Mouse (Mus musculus): ENCODE data around the gene Asb17. TPM values are rescaled to one million over a fixed set of nuclear protein-coding genes. Genes with fewer than 3 reads are reported as not detected.

Asb17 gene
- polyA plus RNA-seq, 1 experiment, result not detected

GRCm38 (mm10) chr3:153867149-153868136 is 23.4 kb downstream of the Asb17 start:
- DNase-seq (ENCODE audit: low read depth, low spot score), result no peak
- 55% methylated on average over 14 of the region's 14 CpGs for WGBS

GRCm38 (mm10) chr3:153871396-153871795 is 27.4 kb downstream of the Asb17 start:
- 83% methylated on average over 5 of the region's 5 CpGs for WGBS
- DNase-seq (ENCODE audit: low read depth, low spot score), result no peak

- no peak for DNase-seq (ENCODE audit: low read depth, low spot score)
Observed at GRCm38 (mm10) chr3:153886296-153886695, 42.3 kb downstream of the Asb17 start.

GRCm38 (mm10) chr3:153888141-153888540 is 44.1 kb downstream of the Asb17 start:
- no peak for DNase-seq (ENCODE audit: low read depth, low spot score)
- WGBS, result 69% methylated on average over 6 of the region's 6 CpGs

GRCm38 (mm10) chr3:153889188-153889781 is 45.3 kb downstream of the Asb17 start:
- 67% methylated on average over 8 of the region's 8 CpGs for WGBS
- no peak for DNase-seq (ENCODE audit: low read depth, low spot score)

GRCm38 (mm10) chr3:153895454-153895853 is 51.4 kb downstream of the Asb17 start:
- WGBS, result 83% methylated on average over 3 of the region's 3 CpGs
- DNase-seq (ENCODE audit: low read depth, low spot score), result no peak

GRCm38 (mm10) chr3:153897216-153897615 is 53.2 kb downstream of the Asb17 start:
- no peak for DNase-seq (ENCODE audit: low read depth, low spot score)

GRCm38 (mm10) chr3:153901904-153902303 is 57.9 kb downstream of the Asb17 start:
- DNase-seq (ENCODE audit: low read depth, low spot score), result no peak
- WGBS, result 66% methylated on average over 1 of the region's 1 CpGs

More at GRCm38 (mm10) chr3:153897216-153897615, 53.2 kb downstream of the Asb17 start:
- 32% methylated on average over 6 of the region's 6 CpGs for WGBS

GRCm38 (mm10) chr3:153902595-153902994 is 58.6 kb downstream of the Asb17 start:
- DNase-seq (ENCODE audit: low read depth, low spot score), result no peak
- 25% methylated on average over 3 of the region's 3 CpGs for WGBS

- 57% methylated on average over 6 of the region's 6 CpGs for WGBS
- no peak for DNase-seq (ENCODE audit: low read depth, low spot score)
Observed at GRCm38 (mm10) chr3:153904586-153904985, 60.6 kb downstream of the Asb17 start.

Other genes starting within 250 kb of the Asb17 start
- 0.55 and 1.2 TPM in 2 replicates for gene St6galnac3, start 119.0 kb upstream of the Asb17 start, polyA plus RNA-seq (2012; rRNA removed)
- 0.02 and 0.04 TPM in 2 replicates for gene Msh4, start 61.9 kb downstream of the Asb17 start, polyA plus RNA-seq (2012; rRNA removed)
- gene Rabggtb, start 68.8 kb downstream of the Asb17 start, polyA plus RNA-seq (2012; rRNA removed), result 34.6 and 37.3 TPM in 2 replicates
- gene Acadm, start 100.4 kb downstream of the Asb17 start, polyA plus RNA-seq (2012; rRNA removed), result 34.1 and 51.9 TPM in 2 replicates
- gene Slc44a5, start 129.2 kb downstream of the Asb17 start, polyA plus RNA-seq (2012; rRNA removed), result 0.10 and 0.12 TPM in 2 replicates